In genomic region chr14:54883154-54884021, GRCm38 (mm10) we compare ENCODE assay signal across 8 mouse cellular contexts. TPM values are rescaled to one million over a fixed set of nuclear protein-coding genes. Genes with fewer than 3 reads are reported as not detected.
DNase-seq lines count a peak whose midpoint lies in the region; ATAC-seq and TF ChIP-seq lines count a peak whose summit lies in the region.

Gene Bcl2l2, plus strand, starts transcription at chr14:54883377.
Gene Gm20521, plus strand, starts transcription at chr14:54883441.

- TF ChIP-seq POLR2A in MEL (IDR thresholded peaks at IDR 0.05; ENCODE audit: control insufficient read depth in 1 of 2, insufficient read depth in 1 of 2, low read depth in 1 of 2, low read length in 2 of 2, poor library complexity in 1 of 2): peak; percentile 53 to 88; a peak in 3 of 4 replicates

- peak; percentile 85 for DNase-seq in MEL (ENCODE audit: low read depth, low spot score)
- DNase-seq in cerebellum, adult 8-10 months: peak; percentile 76
- peak; percentile 80 to 82 for DNase-seq in heart, postnatal 36 days
- peak; percentile 64 to 73 for DNase-seq in layer of hippocampus, adult 2 months (ENCODE audit: low spot score in 2 of 2)
- DNase-seq in ovary, adult 18-20 months (ENCODE audit: low spot score): peak; percentile 83
- DNase-seq in thymus, postnatal 36 days: peak; percentile 33 to 42

- H3K4me2 ChIP-seq in forebrain, embryonic 16.5 days (ENCODE audit: low read length): peak within 1 kb of the TSS; percentile 90
- peak within 1 kb of the TSS; percentile 64 for H3K4me2 ChIP-seq in lung, embryonic 15.5 days

- no peak for TF ChIP-seq CTCF in MEL (IDR thresholded peaks at IDR 0.05 in 2 of 3, conservative IDR thresholded peaks at IDR 0.05 in 1 of 3; ENCODE audit: control insufficient read depth in 1 of 3, insufficient read depth in 1 of 3, low read depth in 2 of 3, low read length in 3 of 3, poor library complexity in 1 of 3, severe bottlenecking in 1 of 3)
- TF ChIP-seq CTCF in layer of hippocampus, adult 2 months (conservative IDR thresholded peaks at IDR 0.05): no peak

- under 1% methylated on average over 27 of the region's 27 CpGs for WGBS in forebrain, embryonic 16.5 days
- WGBS in lung, embryonic 15.5 days: under 1% methylated on average over 27 of the region's 27 CpGs

- peak within 1 kb of the TSS; percentile 74 to 94 for H3K4me3 ChIP-seq in MEL (ENCODE audit: control insufficient read depth in 1 of 2, insufficient read depth in 1 of 2, low read depth in 2 of 2, low read length in 2 of 2)
- peak within 1 kb of the TSS; percentile 55 for H3K4me3 ChIP-seq in forebrain, embryonic 16.5 days (replicated peaks; ENCODE audit: low read length)
- H3K4me3 ChIP-seq in layer of hippocampus, adult 2 months: peak within 1 kb of the TSS; percentile 64
- H3K4me3 ChIP-seq in lung, embryonic 15.5 days: peak within 1 kb of the TSS; percentile 71

- no peaks in the 10 kb centered on the region for H3K27me3 ChIP-seq in MEL (ENCODE audit: control insufficient read depth in 1 of 2, insufficient read depth in 2 of 2, low read length in 2 of 2)
- H3K27me3 ChIP-seq in forebrain, embryonic 16.5 days (replicated peaks; ENCODE audit: control insufficient read depth, insufficient read depth, low read length): no peaks in the 10 kb centered on the region
- H3K27me3 ChIP-seq in lung, embryonic 15.5 days: peaks cover 6% of the 10 kb centered on the region; the same call in 1 of the 2 replicates

- peaks cover 3 to 6% of the 10 kb centered on the region in 2 experiments; a peak in 3 of 4 replicates for H3K4me1 ChIP-seq in MEL (ENCODE audit: control insufficient read depth in 1 of 2, insufficient read depth in 2 of 2, low read length in 2 of 2)
- peaks cover 23% of the 10 kb centered on the region for H3K4me1 ChIP-seq in forebrain, embryonic 16.5 days (replicated peaks; ENCODE audit: control insufficient read depth, insufficient read depth, low read length)
- peaks cover 18% of the 10 kb centered on the region for H3K4me1 ChIP-seq in lung, embryonic 15.5 days

- ATAC-seq in forebrain, embryonic 16.5 days: peak; percentile 83
- ATAC-seq in lung, embryonic 15.5 days (ENCODE audit: borderline replicate concordance, extremely low read depth, low FRiP score, low TSS enrichment): peak; percentile 90

- no peaks in the 10 kb centered on the region for H3K36me3 ChIP-seq in MEL (ENCODE audit: control insufficient read depth in 1 of 2, insufficient read depth in 2 of 2, low read length in 2 of 2)
- no peaks in the 10 kb centered on the region for H3K36me3 ChIP-seq in forebrain, embryonic 16.5 days (ENCODE audit: control insufficient read depth, insufficient read depth)
- peaks cover 11% of the 10 kb centered on the region for H3K36me3 ChIP-seq in lung, embryonic 15.5 days

- intact Hi-C loops in heart, postnatal 36 days (cut with DNase I): loop anchor here (10.0 kb wide), 1 partner anchor 629 kb away; the partner anchor contains the start of genes Abhd4 and Dad1

- no peak for TF ChIP-seq EP300 in MEL (IDR thresholded peaks at IDR 0.05; ENCODE audit: low read depth in 1 of 2, low read length in 2 of 2)

- H3K9ac ChIP-seq in MEL (ENCODE audit: control insufficient read depth, low read depth, low read length, poor library complexity, severe bottlenecking): peak within 1 kb of the TSS; percentile 87
- peak within 1 kb of the TSS; percentile 69 for H3K9ac ChIP-seq in forebrain, embryonic 16.5 days (replicated peaks; ENCODE audit: low read depth, low read length)
- H3K9ac ChIP-seq in lung, embryonic 15.5 days: peak within 1 kb of the TSS; percentile 84

- TF ChIP-seq RAD21 in MEL (IDR thresholded peaks at IDR 0.05; ENCODE audit: low read depth, low read length): no peak

- no peaks in the 10 kb centered on the region for H3K9me3 ChIP-seq in MEL (replicated peaks; ENCODE audit: insufficient read depth, low read length)
- H3K9me3 ChIP-seq in forebrain, embryonic 16.5 days (ENCODE audit: control insufficient read depth, low read length): no peaks in the 10 kb centered on the region
- no peaks in the 10 kb centered on the region for H3K9me3 ChIP-seq in lung, embryonic 15.5 days

- peak within 1 kb of the TSS; percentile 34; the same call in 1 of the 2 replicates for H3K27ac ChIP-seq in MEL (ENCODE audit: control insufficient read depth, low read depth, low read length)
- H3K27ac ChIP-seq in forebrain, embryonic 16.5 days (ENCODE audit: low read length): peak within 1 kb of the TSS; percentile 74
- peak within 1 kb of the TSS; percentile 90 for H3K27ac ChIP-seq in layer of hippocampus, adult 2 months
- peak within 1 kb of the TSS; percentile 98 for H3K27ac ChIP-seq in lung, embryonic 15.5 days

- H3K79me2 ChIP-seq in MEL (ENCODE audit: control insufficient read depth, insufficient read depth, low read length, poor library complexity): peaks cover 6% of the 10 kb centered on the region

TF ChIP-seq in MEL, 35 proteins besides CTCF, POLR2A, EP300 and RAD21:
- TF ChIP-seq POLR2AphosphoS5 (IDR thresholded peaks at IDR 0.05; ENCODE audit: borderline replicate concordance, low read depth, low read length) (no peak), UBTF (IDR thresholded peaks at IDR 0.05; ENCODE audit: borderline replicate concordance, insufficient read depth, low read depth, low read length) (no peak), MAZ (IDR thresholded peaks at IDR 0.05; ENCODE audit: low read depth, low read length) (peak; percentile 99), HCFC1 (IDR thresholded peaks at IDR 0.05; ENCODE audit: low read depth, low read length) (peak; percentile 83), MXI1 (IDR thresholded peaks at IDR 0.05; ENCODE audit: low read depth, low read length) (peak; percentile 17; the same call in 1 of the 2 replicates), TCF12 (IDR thresholded peaks at IDR 0.05; ENCODE audit: low read depth, low read length) (peak; percentile 44; the same call in 1 of the 2 replicates), ZKSCAN1 (IDR thresholded peaks at IDR 0.05; ENCODE audit: low read depth, low read length) (no peak), SIN3A (IDR thresholded peaks at IDR 0.05; ENCODE audit: low read length) (peak; percentile 57), NELFE (IDR thresholded peaks at IDR 0.05; ENCODE audit: low read depth, low read length) (peak; percentile 70), SMC3 (IDR thresholded peaks at IDR 0.05; ENCODE audit: low read depth, low read length) (no peak), CHD2 (IDR thresholded peaks at IDR 0.05; ENCODE audit: low read length) (no peak), NRF1 (IDR thresholded peaks at IDR 0.05; ENCODE audit: insufficient read depth, low read depth, low read length, poor library complexity, severe bottlenecking) (no peak), TBP (IDR thresholded peaks at IDR 0.05; ENCODE audit: low read depth, low read length) (peak; percentile 32; the same call in 1 of the 2 replicates), ETS1 (IDR thresholded peaks at IDR 0.05; ENCODE audit: low read depth, low read length) (peak; percentile 23; the same call in 1 of the 2 replicates), ELF1 (IDR thresholded peaks at IDR 0.05; ENCODE audit: low read depth, low read length) (peak; percentile 86), POLR2AphosphoS2 (IDR thresholded peaks at IDR 0.05; ENCODE audit: low read length) (peak; percentile 76), ZMIZ1 (IDR thresholded peaks at IDR 0.05; ENCODE audit: low read depth, low read length) (peak; percentile 78; the same call in 1 of the 2 replicates), RCOR1 (IDR thresholded peaks at IDR 0.05; ENCODE audit: low read depth, low read length) (no peak), ZC3H11A (IDR thresholded peaks at IDR 0.05; ENCODE audit: low read depth, low read length) (no peak)

RNA-seq across cellular contexts. Expression of gene Bcl2l2, which starts in this region (rescaled TPM):
- total RNA-seq in MEL (2012; rRNA removed): 10.5 and 12.5 TPM in 2 replicates
- polyA plus RNA-seq in MEL (2012; ENCODE audit: insufficient read depth in 1 of 2, insufficient read length in 2 of 2, low read depth in 1 of 2, low replicate concordance in 2 of 2, missing spikeins in 1 of 2): 10 to 100 TPM in 1 of 2 experiments, not detected in 1; 18.8 TPM
- polyA plus RNA-seq in forebrain, embryonic 16.5 days (2015; fragmentation: Nextera tagmentation; extraction: Ambion mirVana): 3.5 TPM in 2 replicates
- total RNA-seq in heart, postnatal 36 days (2021): 10 to 100 TPM; 42.1 to 43.4 TPM
- total RNA-seq in layer of hippocampus, adult 2 months (2021): 100 to 1,000 TPM; 114 to 126 TPM
- polyA plus RNA-seq in lung, embryonic 15.5 days (2015; fragmentation: Nextera tagmentation; extraction: Ambion mirVana): 3.0 and 3.1 TPM in 2 replicates

RNA-seq across cellular contexts. Expression of gene Gm20521, which starts in this region (rescaled TPM):
- 0.58 and 0.88 TPM in 2 replicates for total RNA-seq in MEL (2012; rRNA removed)
- 1 to 10 TPM in 1 of 2 experiments, not detected in 1; 3.4 TPM for polyA plus RNA-seq in MEL (2012; ENCODE audit: insufficient read depth in 1 of 2, insufficient read length in 2 of 2, low read depth in 1 of 2, low replicate concordance in 2 of 2, missing spikeins in 1 of 2)
- polyA plus RNA-seq in forebrain, embryonic 16.5 days (2015; fragmentation: Nextera tagmentation; extraction: Ambion mirVana): not detected in 2 replicates
- total RNA-seq in heart, postnatal 36 days (2021): 1 to 10 TPM; 3.5 to 6.6 TPM
- 1 to 10 TPM; 1.0 to 9.4 TPM for total RNA-seq in layer of hippocampus, adult 2 months (2021)
- not detected in 2 replicates for polyA plus RNA-seq in lung, embryonic 15.5 days (2015; fragmentation: Nextera tagmentation; extraction: Ambion mirVana)

Comparison
In these comparisons a context has a peak if more than half of its experiments do, and no peak if none do; other contexts are left out.
1. Peak in every context shown above with its lines: DNase-seq, ATAC-seq, H3K4me3 ChIP-seq and H3K27ac ChIP-seq.
2. H3K27ac ChIP-seq: peak in every context shown above with its lines; median percentile 98 in lung, embryonic 15.5 days; 90 in layer of hippocampus, adult 2 months; 74 in forebrain, embryonic 16.5 days; 34 in MEL.